Mouse (Mus musculus) midbrain, embryonic 14.5 days (tissue): ENCODE measurements at regions not wholly inside any gene's neighbourhood (a gene's known extent, or its start where the extent isn't known, plus 50 kb on each side); places are given as distances from the start of the nearest gene placed in this dataset.

Experiments
- ATAC-seq: fragments of 200-750 bp; cut with Nextera tagmentation; 2 replicates; pipeline ENCODE4 v1.8.0; 2017; ENCODE audit warnings: moderate number of reproducible peaks, moderate library complexity; ENCODE audit not compliant: low FRiP score, low TSS enrichment
- DNase-seq: peaks from one replicate; pipeline ENCODE4 v3.0.0-alpha.2; 2015
- H3K27ac ChIP-seq: fragments of 300-500 bp; sonication (generic); replicated peaks from 2 replicates; pipeline ENCODE4 v1.5.1; 2014; ENCODE audit warnings: mild to moderate bottlenecking, low read depth, low read length, moderate library complexity
- H3K27me3 ChIP-seq: fragments of 300-500 bp; sonication (generic); 2 replicates; pipeline ENCODE4 v1.6.1; 2014; ENCODE audit warnings: low read length, control low read depth, mixed read lengths; ENCODE audit not compliant: control insufficient read depth, insufficient read depth
- H3K36me3 ChIP-seq: fragments of 300-500 bp; sonication (generic); 2 replicates; pipeline ENCODE4 v1.6.1; 2014; ENCODE audit warnings: low read length, control low read depth; ENCODE audit not compliant: control insufficient read depth, insufficient read depth
- H3K4me1 ChIP-seq: fragments of 300-500 bp; sonication (generic); 2 replicates; pipeline ENCODE4 v1.6.1; 2014; ENCODE audit warnings: mild to moderate bottlenecking, antibody characterized with exemption, low read length, control low read depth; ENCODE audit not compliant: control insufficient read depth, insufficient read depth
- H3K4me2 ChIP-seq: fragments of 300-500 bp; sonication (generic); 2 replicates; pipeline ENCODE4 v1.6.1; 2014; ENCODE audit warnings: mild to moderate bottlenecking, low read length, moderate library complexity
- H3K4me3 ChIP-seq: fragments of 300-500 bp; sonication (generic); replicated peaks from 2 replicates; pipeline ENCODE4 v1.5.1; 2014; ENCODE audit warnings: low read depth, low read length
- H3K9ac ChIP-seq: fragments of 300-500 bp; sonication (generic); replicated peaks from 2 replicates; pipeline ENCODE4 v1.6.1; 2014; ENCODE audit warnings: mild to moderate bottlenecking, low read length, moderate library complexity
- H3K9me3 ChIP-seq: fragments of 300-500 bp; sonication (generic); 2 replicates; pipeline ENCODE4 v1.6.1; 2016; ENCODE audit warnings: low read length, control low read depth, mixed read lengths; ENCODE audit not compliant: control insufficient read depth
- WGBS: fragments of 180-500 bp; shearing (Covaris S2); extraction: QIAGEN DNeasy Blood & Tissue Kit; methylation state at CpG from one replicate; pipeline ENCODE4 v1.1.7; 2014; 5-methylcytosine and 5-hydroxymethylcytosine counted together

GRCm38 (mm10) chr5:118436474-118437306, 123.8 kb upstream of the Med13l start:
- peaks cover 17% of the 10 kb centered on the region; the same call in 1 of the 2 replicates for H3K4me1 ChIP-seq
- peaks cover 30% of the 10 kb centered on the region for H3K27me3 ChIP-seq
- H3K4me3 ChIP-seq = no peak overlapping the region
- H3K27ac ChIP-seq = no peak overlapping the region
- no peak for DNase-seq
- H3K36me3 ChIP-seq = no peaks in the 10 kb centered on the region
- 9% methylated on average over 22 of the region's 22 CpGs for WGBS
- no peak for ATAC-seq
- peak overlapping the region; percentile 9; the same call in 1 of the 2 replicates for H3K4me2 ChIP-seq
- no peak overlapping the region for H3K9ac ChIP-seq
- H3K9me3 ChIP-seq = no peaks in the 10 kb centered on the region

DNA sequence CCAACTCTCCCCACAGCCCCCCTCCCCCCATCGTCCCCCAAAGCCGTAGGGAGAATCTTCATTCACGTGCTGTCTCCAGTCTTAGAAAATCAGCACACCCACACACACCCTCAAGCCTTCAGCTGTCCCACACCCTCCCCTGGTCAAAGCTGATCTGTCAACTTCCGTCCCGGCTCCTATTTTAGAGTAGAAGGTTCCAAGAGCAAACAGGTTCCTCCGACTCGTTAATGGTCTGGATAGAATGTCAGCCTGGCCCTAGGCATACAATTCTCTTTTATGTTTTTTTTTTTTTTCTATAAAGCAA, 123.2 kb upstream of the Med13l start:
- no peak overlapping the region for H3K4me3 ChIP-seq
- no peak overlapping the region for H3K9ac ChIP-seq
- H3K27ac ChIP-seq = no peak overlapping the region
- peaks cover 30% of the 10 kb centered on the region for H3K27me3 ChIP-seq
- DNase-seq = no peak
- ATAC-seq = no peak
- H3K36me3 ChIP-seq = no peaks in the 10 kb centered on the region
- peaks cover 17% of the 10 kb centered on the region; the same call in 1 of the 2 replicates for H3K4me1 ChIP-seq
- H3K9me3 ChIP-seq = no peaks in the 10 kb centered on the region
- H3K4me2 ChIP-seq = no peak overlapping the region
- 24% methylated on average over 7 of the region's 7 CpGs for WGBS

GRCm38 (mm10) chr5:118438016-118438415, 122.5 kb upstream of the Med13l start:
- Histone ChIP-seq H3K4me1 (peaks cover 17% of the 10 kb centered on the region; the same call in 1 of the 2 replicates), H3K9ac (no peak overlapping the region), H3K9me3 (no peaks in the 10 kb centered on the region), H3K4me2 (no peak overlapping the region), H3K36me3 (no peaks in the 10 kb centered on the region), H3K27ac (no peak overlapping the region), H3K4me3 (no peak overlapping the region), H3K27me3 (peaks cover 30% of the 10 kb centered on the region)
- WGBS = 36% methylated on average over 6 of the region's 6 CpGs
- no peak for ATAC-seq
- DNase-seq = no peak

DNA sequence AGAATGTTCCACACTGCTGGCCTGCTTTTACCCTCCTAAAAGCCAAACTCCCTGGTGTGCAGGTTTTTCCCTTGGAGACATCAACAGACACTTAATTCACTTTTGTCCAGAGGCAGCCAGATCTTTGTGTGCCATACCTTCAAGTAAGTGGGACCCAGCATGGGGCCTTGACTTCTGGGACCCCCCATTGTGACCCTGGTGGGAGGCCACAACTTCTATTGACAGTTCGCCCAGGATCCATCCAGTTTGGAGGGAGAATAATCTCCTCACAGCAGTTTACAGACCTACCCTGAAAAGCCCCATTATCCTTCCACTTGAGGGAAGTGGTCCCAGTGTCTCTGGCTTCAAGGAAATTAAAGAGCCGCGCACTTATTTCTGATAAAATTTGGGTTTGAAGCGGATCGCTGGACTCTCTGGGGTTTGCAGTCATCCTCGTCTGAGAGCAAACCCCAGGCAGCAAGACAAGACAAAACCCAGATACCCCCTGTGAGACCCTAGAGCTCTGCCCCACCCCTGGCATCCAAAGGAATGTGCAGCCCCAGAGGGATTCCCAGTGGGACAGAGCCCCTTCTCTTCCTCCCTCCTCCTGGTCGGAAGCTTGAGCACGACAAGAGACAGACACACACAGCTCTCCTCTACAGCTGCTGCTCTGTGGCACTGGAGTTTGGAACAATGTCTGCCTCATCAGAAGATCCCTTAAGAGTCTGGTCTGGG, 115.8 kb upstream of the Med13l start:
- no peak overlapping the region for H3K9ac ChIP-seq
- H3K9me3 ChIP-seq = no peaks in the 10 kb centered on the region
- peaks cover 9% of the 10 kb centered on the region; the same call in 1 of the 2 replicates for H3K4me1 ChIP-seq
- no peaks in the 10 kb centered on the region for H3K27me3 ChIP-seq
- no peak overlapping the region for H3K27ac ChIP-seq
- H3K36me3 ChIP-seq = no peaks in the 10 kb centered on the region
- no peak for ATAC-seq
- DNase-seq = no peak
- 6% methylated on average over 8 of the region's 8 CpGs for WGBS
- no peak overlapping the region for H3K4me2 ChIP-seq
- no peak overlapping the region for H3K4me3 ChIP-seq

DNA sequence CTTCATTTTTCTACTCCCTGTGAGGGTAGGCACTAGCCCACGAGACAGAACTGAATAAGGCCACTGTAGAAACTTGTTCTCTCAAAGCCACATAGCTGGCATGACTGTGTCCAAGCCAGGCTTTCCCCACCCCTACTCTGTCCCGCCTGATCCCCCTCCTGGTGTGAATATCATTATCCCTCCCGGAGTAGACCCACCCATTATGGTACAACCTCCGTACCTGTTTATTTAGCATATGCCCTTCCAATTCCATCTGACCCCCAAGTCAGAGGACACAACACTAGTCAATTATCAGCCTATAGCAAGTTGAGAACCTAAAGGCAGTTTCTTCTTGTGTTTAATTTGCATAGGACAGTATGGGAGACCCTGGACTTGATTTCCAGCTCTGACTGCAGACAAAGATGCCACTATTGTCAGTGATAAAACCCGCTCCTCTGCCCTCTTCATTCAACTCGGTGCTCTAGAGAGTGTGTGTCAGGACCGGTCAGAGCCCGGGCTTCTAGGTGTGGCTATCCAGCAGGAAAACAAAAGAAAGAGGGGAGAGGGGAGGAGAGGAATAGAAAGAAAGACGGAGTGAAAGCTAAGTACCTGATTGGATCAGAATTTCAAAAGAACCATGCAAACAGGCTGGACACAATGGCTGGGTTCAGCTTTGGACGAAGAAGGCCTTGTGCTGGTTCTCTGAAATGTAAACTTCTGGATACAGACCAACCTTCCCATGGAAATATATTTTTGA, 115.1 kb upstream of the Med13l start:
- no peak for ATAC-seq
- WGBS = 8% methylated on average over 10 of the region's 10 CpGs
- no peak overlapping the region for H3K9ac ChIP-seq

GRCm38 (mm10) chr5:118445988-118446280, 114.5 kb upstream of the Med13l start:
- Histone ChIP-seq H3K27ac (no peak overlapping the region), H3K4me2 (no peak overlapping the region), H3K9me3 (no peaks in the 10 kb centered on the region), H3K36me3 (no peaks in the 10 kb centered on the region), H3K4me1 (peaks cover 9% of the 10 kb centered on the region; the same call in 1 of the 2 replicates), H3K4me3 (no peak overlapping the region), H3K27me3 (no peaks in the 10 kb centered on the region), H3K9ac (no peak overlapping the region)
- ATAC-seq (no peak), DNase-seq (no peak)
- WGBS = 85% methylated on average over 1 of the region's 1 CpGs

More for the DNA sequence above, 115.1 kb upstream of the Med13l start:
- Histone ChIP-seq H3K27me3 (no peaks in the 10 kb centered on the region), H3K9me3 (no peaks in the 10 kb centered on the region), H3K4me1 (peaks cover 9% of the 10 kb centered on the region; the same call in 1 of the 2 replicates), H3K27ac (no peak overlapping the region), H3K4me2 (no peak overlapping the region), H3K4me3 (no peak overlapping the region), H3K36me3 (no peaks in the 10 kb centered on the region)
- DNase-seq = no peak

GRCm38 (mm10) chr5:118446878-118447277, 113.6 kb upstream of the Med13l start:
- 73% methylated on average over 6 of the region's 6 CpGs for WGBS
- ATAC-seq = no peak

DNA sequence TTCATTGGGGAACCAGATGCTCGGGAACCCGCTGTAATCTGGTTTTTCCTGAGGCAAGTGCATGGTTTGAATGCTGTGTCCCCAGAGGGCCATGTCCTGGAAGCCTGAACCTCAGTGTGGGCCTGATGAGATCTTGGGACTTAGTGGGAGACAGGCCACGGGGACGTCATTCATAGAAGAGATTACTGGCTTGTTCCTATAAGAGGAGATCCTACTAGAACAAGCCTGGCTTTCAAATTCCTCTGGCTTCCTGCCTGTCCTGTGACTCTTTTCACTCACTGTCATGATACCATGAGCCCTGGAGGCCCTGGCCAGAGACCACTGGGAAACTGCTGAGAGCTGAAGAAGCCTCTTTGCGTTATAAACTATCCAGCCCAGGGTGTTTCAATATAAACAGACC, 113.1 kb upstream of the Med13l start:
- Histone ChIP-seq H3K4me2 (no peak overlapping the region), H3K36me3 (no peaks in the 10 kb centered on the region), H3K9me3 (no peaks in the 10 kb centered on the region), H3K27me3 (no peaks in the 10 kb centered on the region), H3K27ac (no peak overlapping the region), H3K4me3 (no peak overlapping the region), H3K4me1 (peaks cover 9% of the 10 kb centered on the region; the same call in 1 of the 2 replicates), H3K9ac (no peak overlapping the region)
- ATAC-seq (no peak), DNase-seq (no peak)
- WGBS = 51% methylated on average over 5 of the region's 5 CpGs

More at GRCm38 (mm10) chr5:118446878-118447277, 113.6 kb upstream of the Med13l start:
- no peak for DNase-seq
- Histone ChIP-seq H3K27me3 (no peaks in the 10 kb centered on the region), H3K4me1 (peaks cover 9% of the 10 kb centered on the region; the same call in 1 of the 2 replicates), H3K9me3 (no peaks in the 10 kb centered on the region), H3K36me3 (no peaks in the 10 kb centered on the region), H3K27ac (no peak overlapping the region), H3K9ac (no peak overlapping the region), H3K4me3 (no peak overlapping the region), H3K4me2 (no peak overlapping the region)
